Mouse (Mus musculus): Measurements from ENCODE around the gene Abhd17b.
A peak's percentile ranks its signal among the peaks of the same experiment; 100 is the strongest.

Gene Abhd17b

GRCm38 (mm10) chr19:21731887-21732286, 78.9 kb downstream of the Abhd17b start:
- DNase-seq (ENCODE audit: low spot score in 2 of 2) = no peak

- no peak for DNase-seq (ENCODE audit: low spot score in 2 of 2)
Observed at GRCm38 (mm10) chr19:21733176-21733575, 80.2 kb downstream of the Abhd17b start.

GRCm38 (mm10) chr19:21734112-21734511, 81.1 kb downstream of the Abhd17b start:
- DNase-seq (ENCODE audit: low spot score in 2 of 2) = peak in 1 of 2 experiments; percentile 46
